Mouse (Mus musculus) ovary, postnatal 14 days (tissue): Measurements from ENCODE around the gene Urad.

Experiments
- DNase-seq: peaks from one replicate; pipeline ENCODE4 v3.0.0; 2022; ENCODE audit warnings: low spot score

The Urad gene

GRCm38 (mm10) chr5:147325931-147326330 lies 3.7 kb upstream of the Urad start:
- DNase-seq = no peak

GRCm38 (mm10) chr5:147323237-147323917 lies 1.1 kb upstream of the Urad start:
- peak; percentile 51 for DNase-seq

GRCm38 (mm10) chr5:147319653-147320052 lies 2.6 kb downstream of the Urad start:
- no peak for DNase-seq

- DNase-seq = no peak
Measured at GRCm38 (mm10) chr5:147317991-147318390, 4.2 kb downstream of the Urad start.

DNA sequence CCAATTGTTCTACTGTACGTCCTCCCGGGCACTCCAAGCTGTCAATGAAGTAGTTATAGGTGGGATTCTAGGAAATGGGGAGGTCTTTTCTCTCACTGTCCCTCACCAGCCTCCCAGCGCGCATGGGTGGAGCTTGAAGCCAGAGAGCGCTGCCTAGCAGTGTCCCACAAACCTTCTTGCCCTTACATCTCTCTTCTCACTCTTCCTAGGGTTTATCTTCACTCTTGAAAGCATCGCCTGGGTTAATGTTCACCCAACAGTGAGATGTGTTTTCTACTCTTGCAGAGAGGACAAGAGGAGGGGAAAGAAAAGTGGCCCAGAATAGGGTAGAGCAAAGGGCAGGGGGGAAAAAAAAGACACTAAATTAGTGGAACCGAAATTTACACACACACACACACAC lies 4.9 kb downstream of the Urad start:
- no peak for DNase-seq

DNA sequence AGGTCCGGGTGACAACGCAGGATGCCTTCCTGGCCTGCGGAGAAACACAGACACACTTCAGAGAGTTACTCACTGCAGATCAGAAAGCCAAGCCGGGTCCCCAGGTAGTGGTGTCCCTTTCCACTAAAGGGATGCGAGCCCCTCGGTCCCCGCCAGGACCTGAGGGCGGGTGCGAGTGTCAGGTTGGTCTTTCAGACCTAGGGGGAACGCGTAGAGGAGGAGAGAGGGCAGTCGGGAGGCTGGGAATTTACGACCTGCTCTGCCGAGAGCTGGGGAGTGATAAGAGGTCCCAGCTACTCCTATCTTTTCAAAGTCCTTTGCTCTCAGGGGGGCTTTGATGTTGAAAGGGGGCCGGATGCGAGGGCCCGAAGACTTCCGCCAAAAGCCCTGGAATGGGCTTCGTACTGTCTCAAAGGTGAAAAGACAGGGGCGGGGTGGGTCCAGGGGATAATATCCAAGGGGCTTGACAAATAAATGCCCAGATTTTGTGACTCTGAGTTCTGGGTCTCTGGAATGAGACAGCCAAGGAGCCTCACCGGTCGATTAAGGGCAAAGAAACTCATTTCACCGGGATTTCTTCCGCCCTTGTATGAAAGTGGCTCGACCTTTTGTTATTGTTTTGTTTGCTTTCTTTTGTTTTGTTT lies 6.7 kb downstream of the Urad start:
- no peak for DNase-seq

DNA sequence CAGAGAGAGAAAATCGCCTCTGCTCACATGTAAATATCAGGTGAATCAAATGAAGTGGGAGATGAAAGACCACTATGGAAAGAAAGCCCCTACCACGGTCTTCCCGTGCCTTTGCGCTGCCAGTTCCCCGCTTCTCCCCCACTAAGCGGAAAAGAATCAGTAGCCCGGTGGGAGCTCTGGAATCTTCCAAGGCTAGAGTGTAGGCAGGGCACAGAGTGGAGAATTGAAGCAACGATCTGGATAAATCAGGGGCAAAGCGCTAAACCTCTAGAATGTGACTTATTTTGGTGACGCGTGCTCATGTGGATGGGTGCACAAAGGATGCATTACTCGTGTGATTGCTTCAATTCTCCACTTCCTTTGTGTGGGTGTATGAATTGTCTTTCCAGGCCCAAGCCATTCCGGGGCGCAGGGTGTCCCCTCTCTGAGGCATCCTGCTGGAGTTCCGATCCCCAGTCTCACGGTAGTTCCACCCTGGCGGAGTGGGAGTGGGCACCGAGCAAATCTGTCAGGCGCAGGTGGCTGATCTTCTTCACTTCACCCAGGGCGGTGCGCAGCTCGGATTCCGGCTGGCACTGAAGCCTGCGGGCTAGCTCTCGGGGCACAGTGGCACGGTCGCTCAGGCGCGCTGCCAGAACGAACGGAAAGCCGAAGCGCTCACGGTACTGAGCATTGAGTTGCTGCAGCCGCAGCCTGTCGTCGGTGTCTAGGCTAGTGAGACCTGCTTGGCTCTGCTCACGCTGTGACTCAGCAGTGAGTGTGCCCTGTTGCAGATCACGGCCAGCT lies 7.4 kb downstream of the Urad start:
- DNase-seq = no peak

DNA sequence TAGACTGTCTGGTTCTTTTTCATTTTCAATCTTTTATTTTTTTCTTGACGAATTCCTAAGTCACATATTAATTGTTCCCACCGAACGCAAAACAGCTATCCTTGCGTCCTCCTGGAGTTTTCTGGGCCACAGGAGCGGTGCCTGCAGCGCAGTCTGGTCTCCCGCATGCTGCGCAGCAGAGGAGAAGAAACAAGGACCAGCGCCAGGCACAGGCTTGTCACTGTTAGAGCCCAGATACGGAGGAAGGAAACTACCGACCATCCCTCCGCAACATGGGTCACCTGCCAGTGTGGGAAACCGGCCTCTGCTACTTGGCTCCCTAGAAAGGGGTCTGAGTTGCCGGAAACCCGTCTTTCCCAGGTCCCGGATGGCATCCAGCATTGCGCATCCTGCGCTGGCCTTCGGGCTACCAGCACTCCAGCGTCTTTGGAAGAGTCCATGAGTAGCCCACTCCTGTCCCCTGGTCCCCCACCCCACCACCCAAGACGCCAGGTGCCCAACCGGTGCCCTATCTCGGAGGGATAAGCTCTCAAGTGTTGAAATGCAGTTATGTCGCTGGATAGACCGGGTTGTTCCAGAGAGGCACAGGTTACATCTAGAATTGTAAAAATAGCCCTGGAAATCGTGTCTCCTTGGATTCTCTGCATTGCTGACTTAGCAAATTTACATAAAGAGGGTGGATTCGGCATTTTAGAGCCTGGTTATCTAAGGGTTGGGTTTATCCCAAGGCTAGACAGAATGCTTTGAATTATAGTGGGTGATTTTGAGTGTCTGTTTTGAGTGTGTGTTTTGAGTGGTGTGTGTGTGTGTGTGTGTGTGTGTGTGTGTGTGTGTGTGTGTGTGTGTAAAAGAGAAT lies 9.2 kb downstream of the Urad start:
- DNase-seq = no peak

DNA sequence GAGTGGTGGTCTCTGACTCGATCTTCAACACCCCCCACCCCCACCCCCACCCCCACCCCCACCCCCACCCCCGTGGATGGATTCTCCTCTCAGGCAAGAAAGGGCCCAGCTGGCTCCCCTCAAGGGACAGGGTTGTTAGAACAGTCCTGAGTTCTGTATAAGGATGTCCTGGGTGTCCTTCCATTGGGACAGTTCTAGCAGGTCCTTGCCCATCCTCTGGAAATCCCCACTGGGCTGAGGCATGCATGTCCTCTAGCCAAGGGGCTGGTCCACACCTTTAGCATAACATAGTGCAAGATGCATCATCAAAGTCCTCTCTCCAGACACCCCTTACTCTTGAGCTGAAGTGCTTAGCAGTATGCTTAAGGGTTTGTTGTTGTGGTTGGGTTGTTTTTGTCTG lies 12.5 kb downstream of the Urad start:
- no peak for DNase-seq

- DNase-seq = no peak
Measured at GRCm38 (mm10) chr5:147308451-147308850, 13.8 kb downstream of the Urad start.

DNA sequence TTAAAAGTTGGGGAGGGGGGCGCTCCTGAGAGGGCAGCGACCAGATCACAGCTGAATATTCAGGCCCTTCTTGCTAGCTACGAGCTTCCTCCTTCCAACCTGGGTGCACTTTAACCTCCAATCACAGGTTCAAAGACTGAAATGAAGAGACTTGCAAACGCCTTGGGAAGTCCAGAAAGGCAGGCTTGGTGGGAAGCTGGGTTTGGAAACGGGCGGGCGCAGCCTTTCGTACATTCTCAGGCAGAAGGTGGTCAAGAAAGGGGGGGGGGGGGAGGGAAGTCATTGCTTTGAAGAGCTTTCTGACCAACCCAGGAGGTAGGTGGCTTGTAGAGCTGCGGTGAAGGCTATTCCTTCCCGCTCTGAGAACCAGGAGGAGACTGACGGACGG lies 14.8 kb downstream of the Urad start:
- no peak for DNase-seq

DNA sequence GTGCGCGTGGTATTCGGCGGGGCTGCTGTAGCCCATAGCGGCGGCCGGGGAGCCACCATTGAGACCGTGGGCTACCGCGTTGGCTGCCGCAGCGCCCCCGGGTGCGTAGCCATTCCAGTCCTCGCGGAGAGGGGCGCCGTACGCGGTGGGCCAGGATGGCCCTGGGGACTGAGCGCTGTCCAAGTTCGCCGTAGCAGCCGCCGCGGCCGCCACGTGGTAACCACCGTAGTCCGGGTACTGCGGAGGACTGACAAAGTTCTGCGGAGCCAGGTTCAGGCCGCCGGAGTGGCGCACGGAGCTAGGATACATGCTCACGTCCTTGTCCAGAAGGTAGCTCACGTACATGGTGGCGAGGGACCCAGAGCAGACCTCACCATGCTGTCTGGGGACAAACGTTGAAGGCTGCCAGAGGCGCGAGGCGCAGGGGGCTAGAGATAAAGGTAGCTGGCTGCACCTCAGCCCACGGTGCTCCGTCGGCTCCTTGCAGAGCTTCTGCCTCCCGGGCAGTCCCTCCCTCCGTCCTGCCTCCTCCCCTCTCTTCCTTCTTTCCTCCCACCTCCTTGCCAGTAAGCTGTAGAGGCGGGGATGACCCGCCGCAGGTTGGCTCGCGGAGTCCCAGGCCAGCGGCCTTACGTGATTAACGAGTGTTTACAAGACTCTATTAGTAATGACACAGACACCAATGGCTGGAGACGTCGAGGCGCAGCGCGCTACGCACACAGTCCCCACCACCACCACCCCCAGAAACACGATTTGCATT lies 15.4 kb downstream of the Urad start, which contains the start of gene Cdx2:
Gene Cdx2, minus strand, starts transcription at position 633 of the 760 bp plus-strand sequence.
- DNase-seq = no peak

DNA sequence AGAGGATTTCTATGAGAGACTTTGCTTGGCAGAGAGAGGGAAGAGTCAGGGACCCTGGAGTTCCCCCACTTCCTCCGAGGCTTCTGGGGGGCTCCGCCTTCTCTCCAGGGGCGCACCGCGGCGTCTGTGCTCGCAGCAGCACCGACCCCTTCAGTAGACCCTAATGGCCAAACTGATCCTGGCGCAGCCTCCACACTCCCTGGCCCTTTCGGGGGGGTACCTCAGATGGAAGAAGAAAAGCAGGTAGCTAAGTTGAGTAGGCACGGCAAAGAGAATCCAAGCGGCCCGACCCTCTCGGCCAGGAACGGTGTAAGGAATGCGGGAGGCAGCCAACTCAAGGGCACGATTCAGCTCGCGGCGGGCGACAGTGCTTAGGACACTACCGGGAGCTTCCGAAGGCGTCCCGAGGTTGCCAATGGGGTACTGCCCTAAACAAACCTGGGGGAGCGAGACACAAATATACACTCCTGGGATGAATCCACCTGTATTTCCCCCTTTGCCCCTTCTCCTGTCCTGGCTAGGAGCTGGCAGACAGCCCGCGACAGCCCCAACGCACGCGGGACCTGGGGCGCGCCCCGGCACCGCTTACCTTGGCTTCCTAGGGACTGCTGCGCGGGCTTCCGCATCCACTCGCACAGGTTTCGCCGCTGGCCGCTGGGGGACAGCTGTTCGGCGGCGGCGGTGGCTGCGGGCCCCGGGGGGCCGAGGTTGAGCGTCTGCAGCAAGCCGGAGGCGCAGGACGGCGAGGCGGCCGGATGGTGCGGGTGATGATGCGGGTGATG lies 16.2 kb downstream of the Urad start:
- no peak for DNase-seq

DNA sequence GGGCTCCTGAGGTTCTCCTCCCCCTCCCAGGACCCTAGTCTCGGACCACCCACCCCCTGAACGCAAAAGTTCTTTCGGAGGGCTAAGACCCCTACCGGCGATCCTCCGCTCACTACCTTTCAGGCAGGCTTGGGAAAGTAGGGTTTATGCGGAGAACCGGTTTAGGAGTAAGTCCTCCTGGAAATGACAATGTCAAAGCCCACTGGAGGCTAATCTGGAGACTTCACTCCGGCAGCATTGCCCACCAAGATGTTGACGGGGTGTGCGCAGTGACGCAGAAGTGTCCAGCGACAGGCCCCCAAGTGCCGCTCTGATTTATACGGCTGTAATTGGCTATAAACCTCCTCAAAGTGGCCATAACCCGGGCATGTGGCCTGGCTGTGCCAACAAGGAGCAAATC lies 17.1 kb downstream of the Urad start:
- no peak for DNase-seq

DNA sequence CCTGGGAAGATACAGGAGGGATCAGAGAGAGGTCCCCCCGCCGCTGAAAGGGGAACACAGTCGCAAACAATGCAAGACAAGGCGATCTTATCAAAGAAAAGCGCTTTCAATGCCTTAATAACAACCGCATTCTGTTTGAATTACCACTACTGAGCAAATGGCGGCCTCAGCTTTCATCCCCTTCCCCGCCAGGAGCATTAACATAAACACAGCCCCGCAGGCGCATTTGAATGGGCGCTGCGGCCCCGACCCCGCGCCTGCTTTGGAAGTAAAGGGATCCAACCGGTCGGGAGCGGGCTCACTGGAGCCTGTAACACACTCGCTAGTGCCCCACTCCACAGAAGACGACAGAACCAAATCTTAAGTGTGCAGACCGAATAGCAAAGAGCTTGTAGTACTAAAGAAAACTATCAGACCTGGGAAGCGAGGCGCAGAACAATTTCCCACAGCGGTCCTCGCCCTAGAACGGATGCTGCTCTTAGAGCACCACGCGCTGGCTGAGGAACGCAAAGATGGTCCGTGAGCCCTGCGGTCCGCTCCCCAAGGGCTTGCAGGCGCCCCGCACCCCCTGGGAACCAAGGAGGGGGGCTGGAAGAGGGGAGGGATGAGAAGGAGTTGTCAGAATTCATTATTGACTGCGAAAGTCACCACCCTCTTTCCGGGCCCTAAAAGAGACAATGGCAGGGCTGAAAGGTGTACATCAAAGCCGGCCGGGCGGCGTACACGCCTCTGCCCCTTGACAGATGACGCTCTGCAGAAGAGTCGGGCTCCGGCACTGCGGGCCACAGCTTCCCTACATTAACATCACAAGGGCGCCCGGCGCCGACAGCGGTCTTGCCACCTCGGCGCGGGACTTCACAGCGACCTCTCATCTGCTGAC lies 17.7 kb downstream of the Urad start:
- no peak for DNase-seq

DNA sequence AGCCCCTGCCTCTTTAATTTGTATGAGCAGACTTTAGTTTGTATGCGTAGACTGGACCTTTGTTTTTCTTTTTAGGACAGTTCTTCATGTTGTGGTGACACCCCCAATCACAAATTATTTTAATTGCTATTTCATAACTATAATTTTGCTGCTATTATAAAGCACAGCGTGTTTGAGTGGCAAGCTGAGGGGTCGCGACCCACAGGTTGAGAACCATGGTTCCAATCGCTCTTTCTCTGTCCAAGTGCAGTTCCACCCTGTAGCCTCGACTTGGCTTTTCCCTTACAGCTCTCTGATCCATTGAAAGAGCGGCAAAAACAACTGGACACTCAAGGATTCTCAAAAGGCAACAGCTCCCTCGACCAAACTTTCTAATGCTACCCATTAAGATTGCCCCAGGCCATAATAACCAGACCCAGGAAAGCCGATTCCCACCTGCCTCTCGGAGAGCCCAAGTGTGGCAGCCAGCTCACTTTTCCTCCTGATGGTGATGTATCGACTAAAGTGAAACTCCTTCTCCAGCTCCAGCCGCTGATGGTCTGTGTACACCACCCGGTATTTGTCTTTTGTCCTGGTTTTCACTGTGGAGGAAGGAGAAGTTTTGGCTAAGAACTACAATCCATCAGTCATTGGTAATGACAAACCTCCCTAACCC lies 19.4 kb downstream of the Urad start:
- no peak for DNase-seq

DNA sequence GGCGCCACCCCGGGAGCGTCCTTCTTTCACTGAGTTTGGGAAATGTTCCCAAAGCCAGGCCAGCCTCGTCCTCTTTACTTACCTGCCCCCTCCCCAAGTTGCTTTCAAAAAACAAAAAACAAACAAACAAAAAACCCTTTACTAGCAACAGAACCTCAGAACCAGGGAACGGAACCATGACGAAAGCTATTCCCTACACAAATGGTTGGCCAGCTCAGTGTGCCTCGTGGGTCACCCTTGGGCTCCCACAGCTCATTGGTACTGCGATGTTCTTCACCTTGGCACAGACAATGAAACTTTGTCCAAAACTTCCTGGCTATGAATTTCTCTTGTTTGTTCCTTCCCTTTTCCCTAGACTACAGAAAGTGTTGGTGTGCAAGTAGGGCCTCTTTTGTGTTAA lies 20.1 kb downstream of the Urad start:
- DNase-seq = no peak

GRCm38 (mm10) chr5:147301781-147302070 lies 20.5 kb downstream of the Urad start:
- DNase-seq = no peak
